Mouse (Mus musculus) cerebellum, adult 2 months (tissue): ENCODE data around the gene Mkrn1.

ENCODE experiments used
- CTCF ChIP-seq: fragments of 200-500 bp; IDR thresholded peaks from 2 replicates; pipeline ENCODE4 v1.5.1; 2011; ENCODE audit warnings: low read depth, mild to moderate bottlenecking, control low read depth, low read length, moderate library complexity, borderline replicate concordance; ENCODE audit not compliant: insufficient read depth
- POLR2A ChIP-seq: fragments of 200-500 bp; IDR thresholded peaks from 2 replicates; pipeline ENCODE4 v1.6.1; 2011; ENCODE audit warnings: low read length, control low read depth, borderline replicate concordance; ENCODE audit not compliant: insufficient read depth

GRCm38 (mm10) chr6:39427276-39428003 lies 7.2 kb upstream of the Mkrn1 start:
- no peak for TF ChIP-seq CTCF
- TF ChIP-seq POLR2A = no peak
